Mouse (Mus musculus) central nervous system, embryonic 14 days (tissue): ENCODE results near the gene Actl10. TPM values are rescaled to one million over a fixed set of nuclear protein-coding genes. Genes with fewer than 3 reads are reported as not detected.

ENCODE experiments used
- polyA plus RNA-seq: library from polyadenylated mRNA; depleted of rRNA; stranded (reverse); fragments of >200 nt; gene quantifications from 2 replicates; pipeline ENCODE4 v1.2.3, GENCODE M21; 2012; rRNA removed

Gene Actl10
- 0.07 and 0.10 TPM in 2 replicates for polyA plus RNA-seq

DNA sequence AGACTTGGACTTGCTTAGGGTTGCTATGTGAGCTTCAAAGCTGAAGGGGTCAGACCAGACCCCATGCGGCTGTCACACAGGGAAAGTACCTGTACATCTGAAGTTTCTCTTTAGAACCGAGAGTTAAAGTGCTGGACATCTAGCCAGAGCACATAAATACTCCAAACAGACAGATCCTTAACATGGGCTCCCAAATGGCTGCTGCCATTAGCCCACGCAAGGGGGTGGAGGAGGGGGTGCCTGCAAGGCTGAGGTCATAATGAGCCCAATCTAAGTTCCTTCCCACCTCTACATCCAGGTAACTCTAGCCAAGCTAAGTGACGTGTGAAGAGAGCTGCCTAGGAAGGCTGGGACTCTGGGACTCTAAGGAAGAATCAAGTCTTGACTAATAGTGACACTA, at the start of gene Actl10:
TSS of gene Actl10 (plus strand) at position 301 of the 400 bp plus-strand sequence.

DNA sequence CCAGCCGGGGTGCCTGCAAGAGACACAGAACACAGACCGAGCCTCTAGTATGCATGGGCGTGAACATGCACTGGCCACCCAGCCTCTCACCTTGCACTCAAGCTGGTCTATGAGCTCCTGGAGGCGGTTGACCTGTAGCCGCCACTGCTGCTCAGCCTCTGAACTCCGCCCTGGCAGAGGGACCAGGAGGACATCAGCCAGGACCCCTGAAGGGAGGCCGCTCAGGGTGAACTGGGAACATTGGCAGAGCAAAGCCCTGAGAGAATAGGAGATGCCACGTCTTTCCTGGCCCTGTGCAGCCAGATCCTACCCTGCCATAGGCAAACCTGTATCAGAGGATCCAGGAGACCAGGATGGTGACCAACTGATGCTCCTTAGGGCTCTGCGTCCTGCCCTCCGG, 4.9 kb upstream of the Actl10 start, which contains the start of gene 1700003F12Rik:
TSS of gene 1700003F12Rik (plus strand) at position 375 of the 400 bp plus-strand sequence.

DNA sequence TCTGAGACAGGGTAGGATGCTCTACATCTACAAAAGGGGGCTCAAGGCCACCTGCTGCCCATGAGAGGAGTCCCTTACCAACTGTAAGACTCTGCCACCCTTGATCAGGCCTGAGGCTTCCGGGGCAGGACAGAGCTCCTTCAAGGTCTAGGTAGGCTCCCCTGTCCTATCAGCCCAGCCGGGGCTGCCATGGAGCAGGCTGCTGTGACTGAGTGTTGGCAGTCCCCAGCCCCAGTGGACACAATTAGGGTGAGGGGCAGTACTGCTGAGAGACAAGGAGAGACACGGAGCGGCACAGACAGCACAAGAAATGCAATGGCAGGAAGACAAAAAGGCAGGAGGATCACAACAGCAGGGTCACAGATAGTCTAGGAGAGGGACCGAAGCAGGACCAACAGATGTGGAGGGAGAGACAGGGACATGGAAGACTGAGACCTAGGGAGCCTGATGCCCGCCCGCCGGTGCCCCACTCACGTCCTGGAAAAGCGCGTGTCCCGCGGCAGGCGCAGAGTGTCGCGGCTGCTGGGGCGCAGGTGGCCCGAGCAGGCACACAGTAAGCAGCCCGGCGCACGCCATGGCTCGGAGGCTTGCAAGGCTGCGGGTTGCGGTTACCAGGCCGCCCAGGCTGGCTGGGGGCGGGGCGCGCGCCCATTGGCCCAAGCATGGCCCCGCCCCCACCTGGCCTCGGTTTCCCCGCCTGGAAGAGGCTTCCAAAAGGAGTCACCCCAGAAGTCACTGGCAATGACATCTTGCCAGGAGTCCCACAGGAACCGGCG, 6.9 kb downstream of the Actl10 start, which contains the start of gene Necab3:
TSS of gene Necab3 (minus strand) at position 627 of the 776 bp plus-strand sequence.

DNA sequence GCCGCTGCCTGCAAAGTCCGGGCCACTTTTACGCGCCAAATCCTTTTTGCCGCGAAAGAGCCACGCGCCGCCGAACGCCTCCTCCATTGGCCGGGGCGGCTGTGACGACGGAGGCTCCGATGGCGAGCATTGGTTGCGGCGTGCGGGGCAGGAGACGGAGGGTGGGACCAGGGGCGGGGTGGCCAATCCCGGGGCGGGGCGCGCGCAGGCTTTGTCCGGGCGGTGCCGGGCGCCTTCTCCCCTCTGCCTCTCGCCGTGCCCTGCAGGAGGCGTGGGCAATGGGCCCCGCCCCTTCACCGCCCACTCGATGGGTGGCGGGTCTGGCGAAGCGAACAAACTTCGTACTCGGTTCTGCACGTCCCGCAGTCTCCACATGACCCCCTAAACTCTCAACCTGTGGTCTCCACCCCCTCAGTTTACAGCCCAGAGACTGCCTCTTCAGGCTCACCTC, 18.3 kb downstream of the Actl10 start, which contains the start of gene E2f1:
TSS of gene E2f1 (minus strand) at position 57 of the 451 bp plus-strand sequence.

Other genes starting within 250 kb of the Actl10 start
- gene Bpifb9b, start 244.5 kb upstream of the Actl10 start, polyA plus RNA-seq = not detected in 2 replicates
- 10.1 and 11.4 TPM in 2 replicates for gene Cdk5rap1, start 178.8 kb upstream of the Actl10 start, polyA plus RNA-seq
- 9.7 and 11.4 TPM in 2 replicates for gene Snta1, start 143.7 kb upstream of the Actl10 start, polyA plus RNA-seq
- 36.5 and 47.4 TPM in 2 replicates for gene Cbfa2t2, start 115.3 kb upstream of the Actl10 start, polyA plus RNA-seq
- gene 1700003F12Rik, start 4.7 kb upstream of the Actl10 start, polyA plus RNA-seq = 0.68 and 0.70 TPM in 2 replicates
- gene Necab3, start 7.1 kb downstream of the Actl10 start, polyA plus RNA-seq = 13.5 and 17.8 TPM in 2 replicates
- gene E2f1, start 18.1 kb downstream of the Actl10 start, polyA plus RNA-seq = 21.2 and 22.4 TPM in 2 replicates
- gene Pxmp4, start 51.9 kb downstream of the Actl10 start, polyA plus RNA-seq = 10.3 and 11.8 TPM in 2 replicates
- gene Zfp341, start 61.5 kb downstream of the Actl10 start, polyA plus RNA-seq = 13.8 and 14.3 TPM in 2 replicates
- gene 4930519P11Rik, start 61.7 kb downstream of the Actl10 start, polyA plus RNA-seq = 0.31 and 0.66 TPM in 2 replicates
- gene Chmp4b, start 99.9 kb downstream of the Actl10 start, polyA plus RNA-seq = 208 and 217 TPM in 2 replicates
- gene Gm14214, start 218.3 kb downstream of the Actl10 start, polyA plus RNA-seq = not detected in 2 replicates
- gene Raly, start 239.3 kb downstream of the Actl10 start, polyA plus RNA-seq = 304 and 334 TPM in 2 replicates
- gene a, start 239.6 kb downstream of the Actl10 start, polyA plus RNA-seq = 7.2 and 7.8 TPM in 2 replicates